Mouse (Mus musculus): Measurements from ENCODE around the gene Ccdc120. TPM values are rescaled to one million over a fixed set of nuclear protein-coding genes. Genes with fewer than 3 reads are reported as not detected.

Ccdc120 gene
- total RNA-seq (2022) = 1 to 10 TPM; 4.7 to 7.3 (median 5.4) TPM

DNA sequence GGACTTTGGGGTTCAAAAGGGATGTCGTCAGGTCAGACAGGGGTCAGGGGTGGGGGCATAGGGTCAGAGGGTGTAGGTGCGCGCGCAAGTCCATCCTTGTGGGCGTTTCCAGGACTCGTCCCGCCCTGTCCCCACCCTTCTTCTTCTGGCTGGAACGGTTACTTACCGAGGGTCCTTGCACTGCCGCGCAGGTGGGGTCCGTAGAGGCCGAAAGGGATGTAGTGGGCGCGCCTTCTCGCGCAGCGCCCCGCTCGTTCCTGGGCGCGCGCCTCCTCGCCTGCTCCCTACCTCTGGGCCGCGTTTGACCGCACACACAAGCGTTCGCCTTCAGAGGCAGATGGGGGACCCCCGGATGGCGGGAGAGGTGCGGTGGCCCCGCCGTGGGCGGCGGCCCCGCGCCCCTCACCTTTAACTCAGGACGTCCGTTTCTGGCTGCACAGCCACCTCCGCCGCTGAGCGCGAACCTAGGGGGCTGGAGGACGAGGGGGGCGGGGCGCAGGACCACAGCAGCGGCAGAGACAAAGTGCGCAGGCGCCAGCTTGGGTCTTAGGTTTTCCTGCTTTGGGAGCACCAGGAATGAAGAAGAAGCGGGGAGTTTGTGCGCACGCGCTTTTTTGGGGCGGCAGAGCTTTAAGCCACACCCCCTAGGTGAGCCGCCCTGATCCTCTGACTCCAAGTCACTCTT, at the start of gene Ccdc120:
Gene Ccdc120, minus strand, starts transcription at position 474 of the 685 bp plus-strand sequence.
- DNase-seq = peak; percentile 45

- no peak for DNase-seq
Observed at GRCm38 (mm10) chrX:7797327-7797726, 46.6 kb upstream of the Ccdc120 start.

DNA sequence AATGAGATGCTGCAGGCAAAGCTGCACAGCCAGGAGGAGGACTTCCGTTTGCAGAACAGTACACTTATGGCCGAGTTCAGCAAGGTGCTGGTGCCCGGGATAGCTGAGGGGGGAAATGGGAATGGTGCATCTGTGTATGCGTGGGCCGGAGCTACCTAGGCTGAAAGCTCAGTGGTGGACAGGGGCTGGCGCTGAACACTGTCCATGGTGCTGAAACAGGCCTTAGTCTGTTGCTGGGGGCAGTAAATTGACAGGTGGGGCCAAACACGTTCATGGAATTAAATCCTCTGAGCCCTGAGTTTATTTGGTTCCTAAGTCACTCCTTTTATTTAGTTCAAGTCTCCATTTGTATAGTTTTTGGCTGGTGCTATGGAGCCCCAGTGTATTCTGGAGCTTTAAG, 44.3 kb upstream of the Ccdc120 start:
- DNase-seq = no peak

GRCm38 (mm10) chrX:7793361-7793760, 42.7 kb upstream of the Ccdc120 start:
- no peak for DNase-seq

DNA sequence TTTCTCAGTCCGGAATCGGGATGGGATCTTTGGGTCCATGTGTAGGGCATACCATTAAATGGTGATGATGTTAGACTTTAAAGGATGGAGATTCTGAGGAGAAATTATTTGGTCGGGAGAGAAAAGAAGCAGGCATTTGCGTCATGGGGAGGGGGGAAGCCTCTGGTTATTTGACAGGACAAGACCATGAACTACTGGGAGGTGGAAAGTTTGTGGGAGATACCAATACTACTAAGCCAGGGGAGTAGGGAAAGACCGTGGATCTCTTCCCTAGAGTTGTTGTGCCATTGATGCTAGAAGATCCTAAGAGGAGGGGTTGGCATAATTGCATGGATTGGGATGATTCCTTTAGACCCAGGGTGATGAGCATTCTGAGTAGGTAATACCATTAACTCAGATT, 39.6 kb upstream of the Ccdc120 start:
- DNase-seq = no peak

- peak; percentile 63 for DNase-seq
Observed at GRCm38 (mm10) chrX:7789542-7790136, 38.9 kb upstream of the Ccdc120 start, which contains the start of gene Gripap1. Gene Gripap1, plus strand, starts transcription at chrX:7789765.

DNA sequence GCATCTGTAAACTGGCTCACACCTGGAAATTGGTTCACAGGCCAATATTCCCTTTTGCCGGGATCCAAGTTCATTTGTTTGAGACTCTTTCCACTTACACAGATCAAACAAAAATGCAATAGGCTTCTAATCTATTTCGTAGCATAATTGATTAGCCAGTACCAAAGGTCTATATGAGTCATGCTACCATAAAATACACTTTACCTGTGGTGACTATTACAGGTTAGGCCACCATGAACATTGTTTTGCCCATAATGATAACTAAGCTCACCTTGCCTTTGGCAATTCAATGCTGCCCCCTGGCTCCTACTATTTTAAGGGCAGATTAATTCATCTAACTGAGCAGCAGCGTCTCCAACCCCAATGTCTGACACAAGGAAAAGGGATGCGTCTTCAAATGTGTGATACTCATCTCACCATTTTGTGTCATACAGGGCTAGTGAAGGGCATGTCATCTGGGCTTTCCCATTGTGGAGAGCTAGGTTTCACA, 31.9 kb upstream of the Ccdc120 start:
- DNase-seq = no peak

GRCm38 (mm10) chrX:7779294-7779693, 28.6 kb upstream of the Ccdc120 start:
- DNase-seq = no peak

DNA sequence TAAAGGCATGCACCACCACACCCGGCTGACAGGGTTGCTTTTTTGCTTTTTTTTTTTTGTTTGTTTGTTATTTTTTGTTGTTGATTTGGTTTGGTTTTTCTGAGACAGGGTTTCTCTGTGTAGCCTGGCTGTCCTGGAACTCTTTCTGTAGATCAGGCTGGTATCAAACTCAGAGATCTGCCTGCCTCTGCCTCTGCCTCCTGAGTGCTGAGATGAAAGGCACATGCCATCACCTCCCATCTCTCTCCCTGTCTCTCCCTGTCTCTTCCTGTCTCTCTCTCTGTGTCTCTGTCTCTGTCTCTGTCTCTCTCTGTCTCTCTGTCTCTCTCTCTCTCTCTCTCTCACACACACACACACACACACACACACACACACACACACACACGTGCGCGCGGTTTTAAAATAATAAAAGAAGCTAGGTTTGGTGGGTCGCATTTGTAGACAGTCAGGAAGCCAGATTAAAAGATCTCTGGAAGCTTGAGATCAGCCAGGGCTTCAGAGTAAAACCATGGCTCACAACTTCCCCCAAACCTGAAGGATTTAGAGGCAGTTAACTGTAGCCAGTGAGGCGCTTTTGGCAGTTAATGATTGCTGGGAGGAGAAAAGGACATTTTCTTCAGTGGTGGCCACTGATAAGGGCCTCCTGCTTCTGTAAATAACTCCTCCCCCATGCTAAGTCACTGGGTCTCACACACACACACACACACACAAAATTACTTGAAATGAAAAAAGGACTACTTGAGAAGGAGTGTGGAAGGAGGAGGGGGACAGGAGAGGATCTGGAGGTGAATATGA, 27.9 kb upstream of the Ccdc120 start:
- DNase-seq = no peak

DNA sequence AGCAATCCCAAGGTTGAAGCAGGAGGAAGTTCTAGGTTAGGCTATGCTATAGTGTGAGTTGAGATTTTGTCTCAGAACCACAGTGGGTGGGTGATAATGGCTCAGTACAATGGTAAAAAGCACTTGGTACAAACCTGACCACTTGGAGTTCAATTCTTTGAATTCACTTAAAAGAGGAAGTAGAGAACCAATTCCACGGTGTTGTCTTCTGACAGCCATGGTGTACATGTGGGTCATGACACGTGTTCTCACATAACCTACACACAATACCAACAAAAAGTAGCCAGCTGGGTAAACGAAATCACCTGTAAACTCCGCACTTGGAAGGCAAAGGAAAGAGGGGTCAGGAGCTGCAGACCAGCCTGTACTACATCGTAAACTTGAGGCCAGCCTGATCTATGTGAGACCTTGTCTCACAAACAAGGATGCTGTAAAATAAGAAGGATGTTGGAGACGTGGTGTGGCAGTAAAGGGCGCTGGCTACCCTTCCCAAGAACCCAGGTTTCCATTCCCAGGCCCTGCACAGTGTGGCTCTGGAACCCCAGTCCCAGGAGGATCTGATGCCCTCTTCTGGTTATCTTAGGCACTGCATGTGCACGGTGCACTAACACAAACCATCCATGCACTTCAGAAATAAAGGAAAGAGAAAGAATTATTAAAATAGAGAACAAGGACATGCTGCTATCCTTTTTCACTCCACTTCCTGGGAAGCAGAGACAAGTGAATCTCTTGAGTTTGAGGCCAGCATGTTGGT, 25.8 kb upstream of the Ccdc120 start:
- no peak for DNase-seq

DNA sequence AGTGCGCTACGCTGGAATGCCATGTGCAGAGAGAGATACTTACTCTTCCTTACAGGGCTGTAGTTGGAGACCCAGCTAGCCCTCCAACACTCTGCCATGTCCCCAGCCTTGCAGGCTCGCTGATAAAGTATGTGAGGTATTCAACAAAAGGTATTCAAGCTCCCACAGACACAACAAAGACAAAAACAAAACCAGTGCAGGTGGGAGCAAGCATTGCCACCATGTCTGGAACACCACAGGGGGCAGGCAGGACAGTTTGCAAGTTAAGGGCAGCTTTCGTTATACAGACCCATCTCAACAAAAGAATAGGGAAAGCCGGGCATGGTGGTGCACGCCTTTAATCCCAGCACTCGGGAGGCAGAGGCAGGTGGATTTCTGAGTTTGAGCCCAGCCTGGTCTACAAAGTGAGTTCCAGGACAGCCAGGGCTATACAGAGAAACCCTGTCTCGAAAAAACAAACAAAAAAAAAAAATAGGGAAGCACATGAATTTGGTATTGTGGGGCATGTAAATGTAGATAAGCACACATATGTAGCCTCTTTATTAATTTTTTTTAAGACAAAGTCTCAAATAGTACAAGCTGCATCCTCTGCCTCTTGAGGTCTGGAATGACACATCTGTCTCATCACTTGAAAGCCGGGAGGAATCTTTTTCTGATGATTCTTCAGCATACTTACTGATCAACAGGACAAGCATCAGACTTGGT, 24.9 kb upstream of the Ccdc120 start:
- no peak for DNase-seq

DNA sequence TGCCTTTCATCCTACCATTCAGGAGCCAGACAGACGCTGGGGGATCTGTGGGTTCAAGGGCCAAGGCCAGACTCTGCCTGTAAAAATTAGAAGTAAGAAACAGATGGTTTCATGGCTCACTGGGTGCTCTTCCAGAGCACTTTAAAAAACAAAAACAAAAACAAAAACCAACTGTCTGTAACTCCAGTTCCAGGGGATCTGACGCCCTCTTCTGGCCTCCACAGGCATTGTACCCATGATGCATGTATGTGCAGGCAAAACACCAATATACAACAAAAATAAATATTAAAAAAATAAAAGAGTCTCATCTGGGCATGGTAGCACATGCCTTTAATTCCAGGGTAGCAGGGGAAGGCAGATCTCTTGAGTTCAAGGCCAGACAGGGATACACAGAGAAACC, 22.1 kb upstream of the Ccdc120 start:
- DNase-seq = no peak

DNA sequence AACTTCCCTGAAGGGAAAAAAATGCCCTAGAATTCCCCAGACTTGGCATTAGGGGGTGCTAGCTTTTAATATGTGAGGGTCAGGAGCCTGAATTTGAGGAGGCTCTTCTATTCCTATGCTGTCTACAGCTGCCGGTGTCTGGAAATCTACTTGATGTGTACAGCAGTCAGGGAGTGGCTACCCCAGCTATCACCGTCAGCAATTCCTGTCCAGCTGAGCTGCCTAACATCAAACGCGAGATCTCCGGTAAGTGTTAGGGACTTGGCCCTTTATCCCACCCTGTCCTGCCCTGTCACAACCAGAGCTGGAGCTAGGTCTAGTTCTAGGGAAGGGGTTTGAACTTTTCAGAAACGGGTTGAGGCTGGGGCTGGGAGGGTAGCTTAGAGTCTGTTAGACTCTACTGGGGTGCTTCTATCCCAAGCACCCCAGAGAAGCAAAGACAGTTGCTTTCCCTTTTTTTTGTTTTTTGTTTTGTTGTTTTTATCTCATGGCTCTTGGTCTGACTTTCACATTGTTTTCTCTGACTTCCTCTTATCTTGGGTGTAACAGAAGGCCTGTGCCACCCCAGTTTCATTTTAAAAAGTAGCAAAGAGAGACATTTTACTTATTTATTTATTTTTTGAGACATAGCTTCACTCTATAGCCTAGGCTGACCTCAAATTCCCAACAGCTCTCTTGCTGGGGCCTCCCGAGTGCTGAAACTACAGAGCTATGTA, 18.8 kb upstream of the Ccdc120 start:
- no peak for DNase-seq

DNA sequence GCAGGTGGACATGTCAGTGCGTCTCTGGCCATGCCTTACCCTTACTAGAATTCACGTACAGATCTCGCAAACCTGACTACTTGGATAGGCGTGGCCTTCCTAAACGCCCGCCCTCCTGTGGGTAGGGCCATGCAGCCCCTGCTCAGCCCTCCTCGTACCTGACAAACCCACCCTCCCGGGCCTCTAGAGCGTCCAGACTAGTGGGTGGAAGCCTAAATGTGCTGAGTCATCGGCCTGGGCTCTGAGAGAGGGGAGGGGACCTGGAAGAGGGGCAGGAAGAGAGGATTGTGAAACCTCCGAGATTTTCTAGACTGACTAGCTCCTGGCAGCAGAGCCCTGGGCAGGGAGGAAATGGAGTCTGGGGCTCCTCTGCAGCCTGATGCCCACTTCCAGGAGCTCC, 15.1 kb upstream of the Ccdc120 start:
- DNase-seq = peak; percentile 64

GRCm38 (mm10) chrX:7765281-7765670, 14.6 kb upstream of the Ccdc120 start:
- DNase-seq = no peak

- no peak for DNase-seq
Observed at GRCm38 (mm10) chrX:7764657-7765280, 14.1 kb upstream of the Ccdc120 start.

DNA sequence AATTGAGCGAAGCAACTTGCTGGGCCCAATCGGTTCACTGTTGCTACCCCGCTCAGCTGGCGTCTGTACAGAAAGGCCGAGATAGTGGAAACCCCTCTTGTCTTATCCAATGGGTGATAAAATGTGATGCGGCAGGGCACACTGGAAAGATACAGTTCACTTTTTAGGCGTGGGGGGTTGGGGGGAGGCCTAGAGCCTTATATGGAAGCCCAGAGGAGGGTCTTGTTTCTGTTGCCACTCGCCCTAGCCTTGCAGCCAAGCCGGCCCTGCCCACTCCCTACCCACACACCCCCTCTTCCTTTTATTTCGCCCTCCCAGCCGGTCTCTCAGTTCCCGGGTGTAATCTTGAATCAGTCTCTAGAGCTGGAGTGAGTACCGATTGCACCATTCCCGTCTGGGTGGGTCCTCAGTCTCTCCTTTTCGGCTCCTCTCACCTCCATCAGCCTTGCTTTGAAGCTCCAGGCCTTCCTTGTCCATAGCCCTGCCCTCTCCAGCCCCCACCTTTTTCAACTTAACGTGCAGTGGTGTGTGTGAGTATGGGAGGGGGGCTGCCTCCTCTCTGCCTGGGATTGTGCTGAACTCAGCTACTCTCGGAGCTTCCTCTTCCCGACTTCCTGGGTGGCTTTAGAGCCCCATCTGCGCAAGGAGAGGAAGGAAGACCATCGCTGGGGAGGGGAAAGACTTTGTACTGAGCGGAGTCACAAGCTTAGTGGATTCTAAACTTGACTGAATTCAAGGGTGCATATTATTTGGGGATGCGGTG, 13.1 kb upstream of the Ccdc120 start:
- peak; percentile 19 for DNase-seq

DNA sequence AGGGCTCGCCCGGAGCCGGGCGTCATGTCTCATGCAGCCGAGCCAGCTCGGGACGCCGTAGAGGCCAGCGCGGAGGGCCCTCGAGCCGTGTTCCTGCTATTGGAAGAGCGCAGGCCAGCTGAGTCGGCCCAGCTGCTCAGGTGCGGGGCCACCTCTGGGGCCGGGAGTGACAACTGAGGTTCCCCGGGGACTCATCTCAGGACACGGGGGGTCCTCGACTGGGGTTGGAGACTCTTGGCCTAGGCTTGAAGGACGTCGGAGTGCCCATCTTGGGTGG, 12.2 kb upstream of the Ccdc120 start:
- no peak for DNase-seq

DNA sequence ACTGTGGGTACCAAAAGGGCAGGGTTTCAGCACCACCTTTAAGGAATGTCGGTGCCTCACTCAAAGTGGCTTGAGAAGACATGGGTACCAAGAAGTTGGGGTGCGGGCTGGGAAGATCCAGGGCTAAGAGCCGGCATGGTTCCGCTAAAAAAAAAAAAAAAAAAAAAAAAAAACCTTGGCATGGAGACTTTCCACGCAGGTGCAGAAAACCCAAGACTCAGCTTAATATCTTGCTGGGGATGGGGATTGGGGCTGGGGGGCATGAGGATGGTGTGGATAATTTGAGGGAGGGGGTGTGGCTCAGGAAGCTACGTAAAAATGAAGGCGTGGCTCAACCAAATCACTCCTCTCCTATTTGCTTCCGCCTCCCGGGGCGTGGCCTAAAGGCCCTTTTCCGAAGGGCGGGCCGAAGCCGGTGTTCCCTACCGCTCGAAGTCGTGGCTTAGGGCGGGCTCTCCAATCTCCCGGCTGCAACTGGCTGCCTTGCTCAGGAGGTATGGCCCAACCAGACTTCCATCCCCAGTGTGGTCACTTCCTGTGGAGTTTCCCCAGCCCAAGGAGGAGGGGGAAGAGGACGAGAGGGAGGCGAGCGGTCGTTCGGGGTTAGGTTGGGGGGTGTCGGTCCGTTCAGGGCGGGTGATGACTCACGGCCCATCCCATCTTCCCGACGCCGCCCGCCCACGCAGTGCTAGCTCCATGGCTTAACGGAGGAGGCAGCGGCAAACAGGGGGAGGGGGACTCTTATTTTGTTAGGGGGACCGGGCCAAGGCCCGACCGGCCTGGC, 11.6 kb upstream of the Ccdc120 start, which contains the start of gene Tfe3:
Gene Tfe3, plus strand, starts transcription at position 424 of the 784 bp plus-strand sequence.
- peak; percentile 95 for DNase-seq
